Mouse (Mus musculus) kidney, postnatal 4 days (tissue): ENCODE measurements around the gene Mcf2l.

ENCODE experiments used
- DNase-seq, 2 experiments: peaks; one replicate each; pipeline ENCODE4 v3.0.0; 2021; ENCODE audit warnings: mixed read lengths in 2 of 2

Mcf2l gene

DNA sequence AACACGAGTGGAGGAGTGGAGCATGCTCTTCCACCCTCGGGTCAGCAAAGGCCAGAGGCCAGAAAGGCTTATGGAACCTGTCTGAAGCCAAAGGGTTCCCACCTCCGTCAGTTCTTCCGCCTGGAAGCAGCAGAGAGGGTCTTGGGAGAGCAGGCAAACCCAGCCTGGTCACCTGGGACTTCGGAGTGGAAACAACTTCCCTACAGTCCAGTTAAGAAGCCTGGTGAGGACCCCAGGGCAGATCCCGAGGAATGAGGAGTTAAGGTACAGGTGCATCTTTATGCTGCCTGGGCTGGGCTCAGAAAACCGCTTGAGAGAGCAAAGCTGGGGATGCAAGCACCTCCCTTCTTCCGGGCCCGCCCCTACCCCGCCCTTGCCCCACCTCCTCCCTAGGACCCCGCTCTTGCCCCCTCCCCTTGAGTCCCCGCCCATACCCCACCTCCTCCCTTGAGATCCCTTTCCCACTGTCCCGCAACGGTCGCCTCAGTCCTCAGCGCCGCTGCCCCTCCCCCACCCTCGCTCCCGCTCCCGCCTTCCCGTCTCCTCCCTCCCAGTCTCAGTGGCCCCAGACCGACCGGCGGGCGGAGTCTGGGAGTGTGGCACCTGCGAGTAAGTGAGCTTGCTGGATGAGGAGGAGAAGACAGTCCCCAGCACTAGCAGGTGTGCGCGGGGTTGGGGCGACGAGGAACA lies at the start of gene Mcf2l:
Gene Mcf2l (plus strand): TSS at position 450 of the 690 bp plus-strand sequence.
- peak; percentile 84 to 90 for DNase-seq

DNA sequence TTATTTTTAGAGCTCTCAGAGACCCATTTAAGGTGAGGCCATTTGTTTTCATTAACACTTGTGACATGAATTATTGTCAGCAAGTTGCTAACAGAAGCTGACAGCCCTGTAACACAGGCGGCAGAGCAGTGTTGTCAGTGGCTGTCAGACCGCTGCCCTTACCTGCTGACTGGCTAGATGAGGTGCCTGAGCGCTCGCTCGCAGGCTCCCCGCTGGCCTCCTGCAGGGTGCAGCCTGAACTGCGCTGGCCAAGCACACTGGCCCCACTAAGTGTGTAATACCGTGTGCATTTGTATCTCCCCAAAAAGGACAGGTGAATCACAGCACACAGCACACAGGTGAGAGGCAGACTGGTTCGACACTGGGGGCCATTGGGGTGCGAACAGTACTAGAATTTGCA lies 49.0 kb upstream of the Mcf2l start:
- peak; percentile 26 to 33 for DNase-seq

DNA sequence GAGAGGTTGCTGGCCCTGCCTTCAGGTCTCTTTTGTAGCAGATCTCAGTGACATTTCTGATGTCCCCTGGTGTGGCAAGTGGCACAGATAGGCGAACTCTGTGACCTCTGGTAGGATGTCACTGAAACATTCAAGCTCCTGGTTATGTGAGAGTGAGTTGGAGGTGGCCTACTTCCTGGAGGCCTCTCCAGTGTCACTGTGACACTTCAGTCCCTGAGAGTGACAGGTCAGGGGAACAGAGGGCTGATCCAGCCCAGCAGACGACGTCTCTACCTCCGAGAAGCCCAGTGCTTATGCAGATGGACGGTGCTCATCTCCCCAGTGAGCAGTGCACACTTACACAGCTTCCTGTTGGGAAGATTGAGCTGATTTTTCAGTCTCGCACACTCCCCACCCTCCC lies 48.4 kb upstream of the Mcf2l start:
- no peak for DNase-seq

DNA sequence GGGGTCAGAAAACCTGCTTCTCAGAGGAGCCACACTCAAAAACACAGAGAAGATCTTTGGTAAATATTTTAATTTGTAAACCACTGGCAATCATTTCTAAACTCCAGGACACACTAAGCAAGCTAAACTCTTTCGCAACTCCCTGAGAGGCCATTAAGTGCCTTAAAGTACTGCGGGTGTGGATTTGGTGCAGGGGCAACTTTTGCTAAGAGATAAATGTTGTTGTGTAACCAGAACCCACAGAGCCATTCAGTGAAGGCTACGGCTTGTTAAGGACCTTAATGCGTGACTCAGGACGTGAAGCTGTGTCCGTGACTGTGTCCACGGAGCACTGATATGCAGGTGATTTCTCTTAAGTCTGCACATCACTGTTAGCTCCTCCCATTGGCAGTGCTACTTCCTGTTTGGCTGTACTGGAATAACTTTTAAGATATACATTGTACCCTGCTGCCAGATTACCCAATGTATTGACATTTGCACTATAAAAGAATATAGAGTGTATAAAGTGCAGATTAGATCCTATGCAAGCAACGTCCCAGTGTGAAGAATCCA lies 47.8 kb upstream of the Mcf2l start:
- no peak for DNase-seq

DNA sequence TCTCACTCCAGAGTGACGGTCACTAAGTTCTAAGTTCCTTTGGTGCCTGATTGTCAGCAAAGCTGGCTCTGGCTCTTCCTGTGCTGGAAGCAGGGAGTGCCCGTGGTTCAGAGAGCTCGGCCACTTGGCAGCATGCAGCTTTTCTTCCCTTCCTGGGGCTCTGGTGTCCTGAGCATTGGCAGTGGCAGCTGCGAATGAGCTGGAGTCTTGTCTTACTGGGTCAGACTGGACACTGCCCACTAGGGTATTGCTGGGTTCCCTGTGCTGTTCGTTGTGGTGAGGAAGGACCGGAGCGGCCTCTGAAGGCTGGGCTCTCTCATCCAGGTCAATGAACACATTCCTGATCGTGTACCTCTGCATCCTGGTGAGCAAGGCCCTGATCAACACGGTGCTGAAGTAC lies 46.5 kb upstream of the Mcf2l start:
- no peak for DNase-seq

DNA sequence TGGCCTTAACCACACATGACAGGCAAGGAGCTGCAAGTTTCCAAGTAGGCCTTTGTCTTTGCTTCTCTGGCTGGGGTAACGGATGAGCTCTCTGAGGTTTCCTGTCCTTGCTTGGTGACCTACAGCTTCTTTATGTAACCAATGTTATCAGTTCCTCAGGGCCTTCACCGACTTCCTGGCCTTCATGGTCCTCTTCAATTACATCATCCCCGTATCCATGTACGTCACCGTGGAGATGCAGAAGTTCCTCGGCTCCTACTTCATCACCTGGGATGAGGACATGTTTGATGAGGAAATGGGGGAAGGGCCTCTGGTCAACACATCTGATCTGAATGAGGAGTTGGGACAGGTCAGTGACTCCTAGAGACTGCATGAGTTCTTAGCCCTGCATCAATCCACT lies 45.3 kb upstream of the Mcf2l start:
- DNase-seq: no peak

DNA sequence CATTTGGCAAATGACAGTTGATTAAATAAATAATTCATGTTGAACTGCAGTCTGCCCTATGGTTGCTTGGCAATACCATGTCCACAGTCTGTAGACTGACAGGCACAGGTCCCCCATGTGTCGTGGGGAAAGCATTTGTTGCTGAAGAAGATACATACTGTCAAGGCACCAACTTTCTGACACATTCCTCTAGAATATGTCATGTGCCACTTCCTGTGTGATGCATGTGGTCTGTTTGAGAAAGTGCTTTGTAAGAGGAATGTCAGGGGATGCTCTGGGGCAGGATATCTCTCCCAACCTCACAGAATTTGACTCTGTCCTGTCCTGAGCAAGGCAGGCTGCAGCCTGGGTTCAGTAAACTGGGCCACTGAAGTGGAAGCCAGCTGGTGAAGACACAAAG lies 44.2 kb upstream of the Mcf2l start:
- DNase-seq: no peak

DNA sequence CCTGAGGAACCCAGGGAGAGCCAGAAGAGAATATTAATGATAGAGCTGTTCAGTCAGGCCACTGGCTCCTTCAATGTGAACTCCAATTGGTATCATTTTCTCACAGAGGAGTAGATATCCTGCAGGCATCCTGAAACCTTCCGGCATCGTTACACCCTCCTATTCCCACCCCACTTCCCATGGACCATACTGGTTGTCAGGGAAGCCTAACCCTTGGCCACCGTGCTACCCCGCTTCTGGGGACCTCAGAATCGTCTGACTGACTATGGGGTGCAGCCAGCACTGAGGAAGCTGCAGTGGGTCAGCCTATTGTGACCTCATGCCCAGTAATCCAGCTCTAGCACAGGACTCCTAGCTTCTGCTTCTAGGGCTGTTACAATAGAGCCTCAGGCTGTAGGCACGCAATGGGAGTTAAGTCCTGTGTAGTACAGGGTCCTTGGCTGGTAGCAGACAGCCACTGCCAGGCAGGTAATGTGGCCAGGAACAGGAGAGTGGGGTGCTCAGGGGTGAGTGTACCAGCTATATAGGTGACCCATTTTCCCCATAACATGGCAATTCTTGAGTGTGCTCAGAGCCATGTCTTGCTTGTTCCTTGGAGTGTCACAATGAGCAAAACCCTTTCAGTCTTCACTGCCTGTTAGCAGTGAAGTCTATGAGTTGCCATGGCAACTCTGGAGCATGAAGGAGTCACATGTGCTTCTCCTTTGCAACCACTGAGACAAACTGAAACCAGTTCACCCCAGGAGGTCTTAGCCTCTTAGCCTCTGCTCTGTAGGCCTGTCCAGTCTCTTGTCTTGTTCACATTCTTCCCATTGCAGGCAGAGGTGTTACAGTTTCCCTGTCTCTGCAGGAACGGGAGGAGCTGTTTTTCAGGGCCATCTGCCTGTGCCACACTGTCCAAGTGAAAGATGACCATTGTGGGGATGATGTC lies 41.7 kb upstream of the Mcf2l start:
- DNase-seq: no peak

DNA sequence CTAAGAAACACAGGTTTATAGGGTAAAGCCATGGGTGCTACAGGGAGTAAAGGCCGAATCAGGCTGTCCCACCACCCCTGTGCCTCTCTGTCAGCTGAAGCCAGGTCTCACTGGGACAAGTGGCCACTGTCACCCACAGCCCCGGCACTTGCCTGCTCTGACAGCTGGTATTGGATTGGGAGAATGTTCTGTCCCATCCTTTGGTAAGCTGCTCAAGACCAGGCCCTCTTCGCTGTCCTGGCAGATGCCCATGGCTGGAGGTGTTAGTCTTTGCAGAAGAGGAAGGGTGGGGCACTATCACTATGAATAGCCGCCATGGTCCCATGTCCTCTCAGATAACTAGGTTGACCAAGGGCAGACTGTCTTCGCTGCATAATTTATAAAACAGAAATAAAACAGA lies 40.0 kb upstream of the Mcf2l start:
- no peak for DNase-seq

DNA sequence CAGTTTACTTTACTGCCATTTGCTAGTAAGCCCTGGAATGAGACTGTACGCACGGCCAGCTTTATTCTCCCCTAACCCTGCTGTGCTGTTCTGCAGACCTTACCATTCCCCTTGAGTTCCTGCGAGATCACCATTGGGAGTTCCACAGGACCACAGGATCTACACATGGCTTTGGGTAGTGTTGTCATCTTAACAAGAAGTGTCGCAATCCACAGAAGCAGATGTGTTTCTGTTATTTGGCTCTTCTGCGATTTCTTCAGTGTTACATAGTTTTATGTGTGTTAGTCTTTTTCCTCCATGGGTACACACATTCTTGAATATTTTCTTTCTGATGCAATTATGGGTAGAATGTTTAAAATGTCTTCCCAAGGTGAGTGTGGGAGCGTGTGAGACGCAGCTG lies 32.8 kb upstream of the Mcf2l start:
- DNase-seq: no peak

DNA sequence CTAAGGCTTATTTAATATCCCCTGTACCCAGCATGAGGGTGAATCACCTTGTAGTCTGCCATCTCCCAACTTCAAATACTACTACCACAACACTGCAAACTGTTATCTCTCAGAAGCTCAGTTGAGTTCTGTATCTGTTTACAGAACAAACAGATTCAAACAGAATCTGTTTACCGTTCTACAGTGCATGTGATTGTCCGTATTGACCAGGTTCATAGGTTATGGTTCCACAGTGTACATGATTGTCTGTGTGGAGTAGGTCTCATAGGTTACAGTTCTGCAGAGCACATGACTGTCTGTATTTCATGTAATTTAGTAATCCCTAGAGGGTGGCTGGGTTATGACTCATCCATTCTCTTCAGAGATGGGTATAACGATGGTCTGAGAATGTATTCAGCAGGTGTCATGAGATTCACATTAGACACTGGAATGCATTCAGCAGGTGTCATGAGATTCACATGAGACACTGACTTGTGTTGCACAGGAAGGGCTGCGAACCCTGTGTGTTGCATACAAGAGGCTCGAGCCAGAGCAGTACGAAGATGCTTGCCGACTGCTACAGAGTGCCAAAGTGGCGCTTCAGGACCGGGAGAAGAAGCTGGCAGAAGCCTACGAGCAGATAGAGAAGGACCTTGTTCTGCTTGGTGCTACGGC lies 31.1 kb upstream of the Mcf2l start:
- no peak for DNase-seq

DNA sequence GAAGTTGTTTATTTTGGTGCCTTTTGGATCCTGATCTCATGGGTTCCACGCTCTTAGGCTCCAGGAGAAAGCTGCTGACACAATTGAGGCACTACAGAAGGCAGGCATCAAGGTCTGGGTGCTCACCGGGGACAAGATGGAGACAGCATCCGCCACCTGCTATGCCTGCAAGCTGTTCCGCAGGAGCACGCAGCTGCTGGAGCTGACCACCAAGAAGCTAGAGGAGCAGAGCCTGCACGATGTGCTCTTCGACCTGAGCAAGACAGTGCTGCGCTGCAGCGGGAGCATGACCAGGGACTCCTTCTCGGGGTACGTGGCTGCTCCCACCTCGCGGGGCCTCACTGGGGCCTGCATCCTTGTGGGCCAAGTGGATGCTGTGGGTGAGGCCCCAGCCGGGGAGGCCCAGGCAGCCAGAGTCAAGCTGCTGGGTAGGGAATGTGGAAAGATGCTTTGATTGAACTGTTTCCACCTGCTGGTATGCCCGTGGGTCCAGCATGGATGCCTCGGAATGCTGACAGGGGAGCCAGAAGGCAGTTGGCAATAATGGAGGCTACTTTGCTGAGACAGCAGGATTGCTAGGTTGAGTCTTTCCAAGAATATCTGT lies 29.2 kb upstream of the Mcf2l start:
- no peak for DNase-seq

DNA sequence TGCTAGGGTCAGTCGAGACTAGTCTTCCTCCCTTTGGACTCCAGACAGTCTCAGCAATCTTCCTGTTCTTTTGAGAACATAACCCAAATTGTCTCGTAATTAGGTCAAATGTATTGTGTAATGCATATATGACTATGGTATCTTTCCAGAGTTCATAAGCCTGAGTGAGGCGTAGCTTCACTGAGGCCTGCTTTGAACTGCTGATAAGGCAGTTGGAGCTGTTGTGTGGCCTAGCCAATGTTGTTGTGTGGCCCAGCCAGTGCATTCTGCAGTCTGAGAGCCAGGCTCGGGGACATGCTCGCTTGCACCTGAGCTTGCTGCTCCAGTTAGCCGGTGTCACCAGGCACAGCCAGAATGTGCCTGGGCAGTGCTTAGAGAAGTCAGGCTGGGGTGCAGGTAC lies 27.2 kb upstream of the Mcf2l start:
- DNase-seq: no peak

DNA sequence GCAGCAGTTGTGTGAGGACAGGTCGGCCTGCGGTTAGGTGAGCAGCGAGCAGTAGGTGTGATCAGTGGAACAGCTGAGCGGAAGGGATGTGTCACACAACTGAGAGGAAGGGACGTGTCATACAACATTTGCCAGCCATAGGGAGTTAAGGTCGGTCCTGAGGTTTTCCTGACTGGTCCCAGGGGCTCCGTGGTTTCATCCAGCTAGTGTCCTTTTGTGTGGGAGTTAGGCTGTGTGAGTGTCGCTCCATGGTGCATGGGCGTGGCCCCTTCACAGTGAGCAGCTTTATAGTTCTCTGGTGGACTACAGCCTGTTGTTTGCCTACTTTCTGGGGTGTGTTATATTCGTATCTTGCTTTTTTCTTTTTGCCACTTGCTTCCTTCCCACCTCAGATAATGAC lies 22.4 kb upstream of the Mcf2l start:
- no peak for DNase-seq

DNA sequence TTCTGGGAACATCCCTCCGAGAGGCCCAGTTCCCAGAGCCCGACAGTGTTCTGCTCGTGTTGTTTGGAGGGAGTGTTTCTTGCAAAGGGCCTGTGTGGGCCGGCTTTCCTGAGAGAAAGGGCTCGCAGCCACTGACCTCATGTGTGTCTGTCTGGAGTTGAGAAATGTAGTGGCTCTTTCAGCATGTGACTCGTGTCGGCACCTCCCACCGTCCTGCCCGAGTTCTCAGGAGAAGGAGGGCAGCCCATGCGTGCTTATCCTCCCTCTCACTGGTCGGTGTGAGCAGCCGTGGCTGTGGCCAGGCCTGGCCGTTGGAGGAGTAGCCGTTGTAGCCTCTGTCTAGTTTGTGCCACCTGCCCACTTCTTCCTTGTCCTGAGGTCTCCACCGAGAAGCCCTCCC lies 17.6 kb upstream of the Mcf2l start:
- peak; percentile 52 to 72 for DNase-seq

DNA sequence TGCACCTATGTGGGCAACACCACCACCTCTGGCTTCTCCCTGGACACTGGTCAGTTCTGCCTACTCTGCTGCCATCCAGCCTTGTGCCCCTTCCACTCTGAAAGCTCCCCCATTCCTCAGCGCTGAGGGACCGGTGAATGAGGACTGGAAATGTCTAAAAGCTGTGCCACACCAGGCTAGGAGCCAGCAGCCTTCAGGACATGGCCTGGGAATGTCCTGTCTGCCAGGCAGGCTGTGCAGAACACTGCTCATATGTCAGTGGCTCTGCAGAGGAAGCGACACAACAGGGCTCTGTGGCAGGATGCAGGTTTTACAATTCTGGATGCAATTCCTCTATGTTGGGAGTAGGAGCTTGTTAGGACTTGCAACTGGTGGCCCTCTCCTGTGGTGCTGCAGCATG lies 10.5 kb upstream of the Mcf2l start:
- DNase-seq: no peak

DNA sequence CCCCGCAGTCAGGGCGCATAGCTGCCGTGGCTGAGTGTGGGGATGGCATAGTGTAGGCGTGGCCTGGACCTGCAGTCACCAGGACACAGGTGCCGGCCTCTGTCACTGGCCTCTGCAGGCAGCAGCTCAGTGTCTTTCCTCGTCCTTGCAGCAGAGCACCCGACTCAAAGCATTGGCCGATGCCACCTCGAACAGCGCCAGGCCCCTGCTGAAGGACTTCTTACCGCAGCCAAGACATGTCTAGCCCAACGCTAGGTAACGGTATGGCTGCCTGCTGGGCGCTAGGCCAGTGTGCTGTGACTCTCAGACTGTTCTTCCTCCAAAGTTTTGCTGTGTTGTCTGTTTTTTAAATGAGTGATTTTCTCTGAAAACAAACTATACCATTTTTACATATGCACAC lies 10.0 kb upstream of the Mcf2l start:
- DNase-seq: no peak

DNA sequence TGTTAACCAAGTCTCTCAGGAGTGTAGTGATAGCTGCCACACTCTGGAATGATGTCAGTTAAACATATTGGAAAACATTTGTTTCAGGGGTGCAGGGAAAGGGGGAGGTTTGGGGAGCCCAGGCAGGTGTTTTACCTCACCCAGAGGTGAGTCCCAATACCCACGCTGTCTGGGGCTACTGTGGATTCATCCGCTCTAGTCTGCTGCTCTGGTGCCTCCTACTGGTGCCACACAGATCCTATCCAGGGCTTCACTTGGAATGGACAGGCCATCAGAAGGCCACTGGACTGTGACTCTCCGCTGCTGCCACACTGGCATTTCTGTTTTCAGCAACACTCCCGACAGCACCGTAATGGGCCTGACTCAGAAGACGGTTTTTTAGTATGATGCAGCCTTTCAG lies 7.8 kb upstream of the Mcf2l start:
- peak; percentile 39 to 58 for DNase-seq

DNA sequence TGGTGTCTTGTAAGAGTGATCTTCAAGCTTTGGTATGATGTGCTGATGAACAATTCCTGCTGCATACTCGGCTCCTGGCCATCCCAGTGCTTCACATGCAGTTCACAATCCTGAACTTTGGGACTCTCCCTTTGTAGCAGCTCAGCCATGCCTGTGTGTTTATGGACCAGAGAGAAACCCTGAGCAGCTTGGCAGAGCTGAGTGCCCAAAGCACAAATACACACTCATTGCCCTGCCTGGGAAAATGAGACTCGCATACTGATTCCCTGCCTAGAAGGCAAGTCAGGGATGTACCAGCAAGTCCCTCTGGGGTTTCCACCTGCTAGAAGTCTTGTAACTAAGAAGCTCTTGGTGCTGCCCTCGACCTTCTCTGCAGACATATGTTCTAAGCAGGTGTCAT lies 3.9 kb upstream of the Mcf2l start:
- no peak for DNase-seq

DNA sequence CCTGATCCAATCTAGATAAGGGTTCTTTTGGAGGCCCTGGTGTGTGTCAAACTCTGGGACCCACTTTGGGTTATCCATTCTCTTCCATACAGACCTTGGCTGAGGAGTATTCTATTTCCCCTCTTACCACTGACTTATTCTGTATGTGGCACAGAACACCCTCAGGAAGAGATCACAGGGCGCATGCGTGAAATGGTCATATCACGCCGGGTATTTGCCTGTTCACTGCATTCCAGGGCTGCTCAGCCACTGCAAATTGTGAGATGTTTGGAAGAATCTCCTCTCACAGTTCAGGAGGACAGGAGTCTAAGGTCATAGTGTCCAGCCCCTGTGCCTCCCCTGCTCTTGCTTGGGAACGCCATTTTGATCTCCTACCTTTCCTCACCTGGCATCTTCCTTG lies 3.0 kb upstream of the Mcf2l start:
- no peak for DNase-seq

DNA sequence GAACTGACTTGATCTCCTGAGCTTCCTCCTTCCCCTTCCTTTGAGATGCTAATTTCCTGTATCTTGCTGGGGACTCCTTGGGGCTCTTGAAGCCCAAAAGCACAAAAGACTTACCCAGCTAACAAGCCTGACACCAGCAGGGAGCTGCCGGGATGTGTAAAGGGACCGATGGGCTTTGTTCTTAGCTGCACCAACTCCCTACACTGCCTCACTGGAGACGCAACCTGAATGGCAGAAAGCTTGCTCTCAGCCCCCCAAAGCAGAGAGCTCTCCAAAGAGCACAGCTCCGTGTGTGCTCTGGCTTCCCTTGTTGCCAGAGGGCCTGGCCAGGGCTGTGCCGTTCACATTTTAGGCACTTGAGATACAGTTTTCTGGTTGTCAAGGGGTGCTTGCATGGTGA lies 2.1 kb upstream of the Mcf2l start:
- DNase-seq: no peak

DNA sequence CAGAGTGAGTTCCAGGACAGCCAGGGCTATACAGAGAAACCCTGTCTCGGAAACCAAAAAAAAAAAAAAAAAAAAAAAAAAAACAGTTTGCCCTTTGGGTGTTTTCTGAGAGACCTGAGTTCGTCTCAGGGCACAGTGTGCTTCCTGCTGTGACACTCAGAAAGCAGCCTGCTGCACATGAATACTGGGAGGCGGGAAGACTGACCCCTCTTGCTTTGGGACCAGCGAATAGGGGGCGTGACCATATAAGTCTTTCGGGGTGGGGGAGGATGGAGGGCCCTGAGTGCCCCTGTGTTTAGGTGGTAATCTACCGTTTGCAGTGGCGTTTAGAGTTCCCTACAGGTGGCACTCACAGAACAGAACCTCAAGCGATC lies 636 bp upstream of the Mcf2l start:
- no peak for DNase-seq

DNA sequence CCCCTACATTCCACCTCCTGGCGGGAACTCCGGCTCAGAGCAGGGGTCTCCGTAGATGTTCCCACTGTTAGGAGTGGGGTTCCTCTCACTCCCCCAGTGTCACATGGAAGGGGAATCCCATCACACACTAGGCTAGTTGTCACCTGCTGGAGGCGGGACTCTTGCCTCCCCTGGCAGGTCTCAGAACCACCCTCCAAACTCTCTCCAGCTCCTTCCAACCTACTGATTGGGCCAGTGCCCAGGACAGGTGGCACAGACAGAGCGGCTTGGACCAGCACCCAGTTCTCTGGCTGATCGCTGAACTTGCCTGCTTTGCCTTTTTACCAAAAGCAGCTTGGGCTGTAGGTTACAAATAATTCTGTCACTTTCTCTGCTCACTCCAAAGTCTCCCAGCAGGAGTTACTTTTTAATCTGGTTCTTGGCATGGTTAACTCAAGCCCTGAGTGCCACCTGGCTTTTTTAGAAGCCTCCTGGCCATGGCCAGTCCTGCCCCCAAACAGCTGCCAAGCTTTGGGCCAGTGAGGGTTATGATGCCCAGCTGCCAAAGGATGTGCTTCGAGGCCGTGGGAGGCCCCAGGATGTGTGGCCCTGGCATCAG lies 687 bp downstream of the Mcf2l start:
- peak; percentile 43 to 63 for DNase-seq
